Mouse (Mus musculus) ES-Bruce4 (cell line): ENCODE measurements at regions not wholly inside any gene's neighbourhood (a gene's known extent, or its start where the extent isn't known, plus 50 kb on each side); places are given as distances from the start of the nearest gene placed in this dataset.

ENCODE experiments used
- CTCF ChIP-seq: IDR thresholded peaks from one replicate; pipeline ENCODE4 v1.8.1; 2011; ENCODE audit warnings: low read depth, low read length
- POLR2A ChIP-seq: IDR thresholded peaks from one replicate; pipeline ENCODE4 v1.8.1; 2011; ENCODE audit warnings: low read length; ENCODE audit not compliant: insufficient read depth

GRCm38 (mm10) chr15:74401275-74401674 is 234.9 kb downstream of the Mroh4 start:
- TF ChIP-seq CTCF (no peak), POLR2A (no peak)
